Mouse (Mus musculus) ZHBTc4 (cell line): ENCODE measurements around the gene Mroh8.
"Not testable (repeated sequence)": the region's sequence is repeated elsewhere in the genome, so short reads cannot be mapped to it uniquely, and the experiment has no call there.

Experiments used
- DNase-seq: peaks from one replicate; pipeline ENCODE4 v3.0.0-alpha.2; 2011; ENCODE audit warnings: low read depth, low spot score

Mroh8 gene

GRCm38 (mm10) chr2:157201081-157201830 lies 78.1 kb downstream of the Mroh8 start:
- no peak for DNase-seq

- DNase-seq: peak; percentile 37
Measured at GRCm38 (mm10) chr2:157198405-157198804, 80.9 kb downstream of the Mroh8 start.

GRCm38 (mm10) chr2:157190651-157191050 lies 88.7 kb downstream of the Mroh8 start:
- no peak for DNase-seq

GRCm38 (mm10) chr2:157187223-157187622 lies 92.1 kb downstream of the Mroh8 start:
- DNase-seq: no peak

- DNase-seq: peak; percentile 80
Measured at GRCm38 (mm10) chr2:157186504-157186903, 92.8 kb downstream of the Mroh8 start.

GRCm38 (mm10) chr2:157185022-157185660 lies 94.2 kb downstream of the Mroh8 start:
- no peak for DNase-seq

- DNase-seq: no peak
Measured at GRCm38 (mm10) chr2:157178167-157178566, 101.2 kb downstream of the Mroh8 start.

GRCm38 (mm10) chr2:157176248-157176647 lies 103.1 kb downstream of the Mroh8 start:
- DNase-seq: no peak

GRCm38 (mm10) chr2:157174416-157174815 lies 104.9 kb downstream of the Mroh8 start:
- DNase-seq: no peak

GRCm38 (mm10) chr2:157173555-157173954 lies 105.8 kb downstream of the Mroh8 start:
- no peak for DNase-seq

GRCm38 (mm10) chr2:157172984-157173383 lies 106.4 kb downstream of the Mroh8 start:
- DNase-seq: no peak

- no peak for DNase-seq
Measured at GRCm38 (mm10) chr2:157170626-157171025, 108.7 kb downstream of the Mroh8 start.

- no peak for DNase-seq
Measured at GRCm38 (mm10) chr2:157170166-157170565, 109.2 kb downstream of the Mroh8 start.

- no peak for DNase-seq
Measured at GRCm38 (mm10) chr2:157166371-157167080, 112.8 kb downstream of the Mroh8 start.

GRCm38 (mm10) chr2:157165312-157166224 lies 113.8 kb downstream of the Mroh8 start:
- not testable (repeated sequence) for DNase-seq

GRCm38 (mm10) chr2:157164101-157164500 lies 115.2 kb downstream of the Mroh8 start:
- DNase-seq: no peak
